Mouse (Mus musculus) liver, postnatal 0 days (tissue): ENCODE data around the gene Fggy. TPM values are rescaled to one million over a fixed set of nuclear protein-coding genes. Genes with fewer than 3 reads are reported as not detected.

ENCODE experiments used
- ATAC-seq: fragments of 200-750 bp; cut with Nextera tagmentation; 2 replicates; pipeline ENCODE4 v1.8.0; 2017; ENCODE audit warnings: mild to moderate bottlenecking, moderate library complexity
- DNase-seq: peaks from one replicate; pipeline ENCODE4 v3.0.0-alpha.2; 2016
- H3K27ac ChIP-seq: fragments of 300-500 bp; sonication (generic); 2 replicates; pipeline ENCODE4 v1.5.1; 2014; ENCODE audit warnings: antibody characterized with exemption, moderate library complexity, mild to moderate bottlenecking, low read depth
- H3K27me3 ChIP-seq: fragments of 300-500 bp; sonication (generic); 2 replicates; pipeline ENCODE4 v1.6.1; 2014; ENCODE audit warnings: low read length, control low read depth, mixed read lengths; ENCODE audit not compliant: insufficient read depth
- H3K36me3 ChIP-seq: fragments of 300-500 bp; sonication (generic); replicated peaks from 2 replicates; pipeline ENCODE4 v1.6.1; 2014; ENCODE audit warnings: mild to moderate bottlenecking, control low read depth, low read length, moderate library complexity, mixed read lengths; ENCODE audit not compliant: insufficient read depth
- H3K4me1 ChIP-seq: fragments of 300-500 bp; sonication (generic); 2 replicates; pipeline ENCODE4 v1.6.1; 2014; ENCODE audit warnings: antibody characterized with exemption, mild to moderate bottlenecking, control low read depth; ENCODE audit not compliant: insufficient read depth
- H3K4me2 ChIP-seq: fragments of 300-500 bp; sonication (generic); 2 replicates; pipeline ENCODE4 v1.6.1; 2014; ENCODE audit warnings: low read depth, mild to moderate bottlenecking, low read length, moderate library complexity, mixed read lengths
- H3K4me3 ChIP-seq: fragments of 300-500 bp; sonication (generic); 2 replicates; pipeline ENCODE4 v1.5.1; 2014; ENCODE audit warnings: low read depth, low read length
- H3K9ac ChIP-seq: fragments of 300-500 bp; sonication (generic); replicated peaks from 2 replicates; pipeline ENCODE4 v1.6.1; 2014; ENCODE audit warnings: mild to moderate bottlenecking, moderate library complexity
- H3K9me3 ChIP-seq: fragments of 300-500 bp; sonication (generic); 2 replicates; pipeline ENCODE4 v1.6.1; 2016; ENCODE audit warnings: mild to moderate bottlenecking, control low read depth, low read length, mixed read lengths
- CTCF ChIP-seq: sonication (generic); IDR thresholded peaks from 2 replicates; pipeline ENCODE4 v1.5.1; 2016; ENCODE audit warnings: antibody characterized with exemption, low read depth
- EP300 ChIP-seq: IDR thresholded peaks from 2 replicates; pipeline ENCODE4 v1.6.1; 2016; ENCODE audit warnings: antibody characterized with exemption, low read depth, mild to moderate bottlenecking
- WGBS: fragments of 180-500 bp; shearing (Covaris S2); extraction: QIAGEN DNeasy Blood & Tissue Kit; methylation state at CpG from one replicate; pipeline ENCODE4 v1.1.7; 2014; ENCODE audit not compliant: insufficient replicate concordance; 5-methylcytosine and 5-hydroxymethylcytosine counted together
- polyA plus RNA-seq: library from polyadenylated mRNA; unstranded; fragments of >200 nt; fragmentation: Nextera tagmentation; extraction: Ambion mirVana; gene quantifications from 2 replicates; pipeline ENCODE4 v1.2.1, GENCODE M21; 2015

Gene Fggy
- polyA plus RNA-seq, 1 experiment from 2014 or later = 45.4 TPM

GRCm38 (mm10) chr4:95610663-95611062 is 53.4 kb downstream of the Fggy start:
- no peak for ATAC-seq
- Histone ChIP-seq H3K4me2 (no peak overlapping the region), H3K27ac (no peak overlapping the region), H3K4me1 (no peaks in the 10 kb centered on the region), H3K9me3 (no peaks in the 10 kb centered on the region), H3K9ac (no peak overlapping the region), H3K4me3 (no peak overlapping the region), H3K27me3 (no peaks in the 10 kb centered on the region), H3K36me3 (peaks cover 5% of the 10 kb centered on the region; the same call in 1 of the 2 replicates)
- no peak for TF ChIP-seq CTCF
- TF ChIP-seq EP300 = no peak
- DNase-seq = no peak
- 87% methylated on average over 1 of the region's 1 CpGs for WGBS

- no peak overlapping the region for H3K9ac ChIP-seq
- H3K4me2 ChIP-seq = no peak overlapping the region
- no peak overlapping the region for H3K27ac ChIP-seq
- peaks cover 5% of the 10 kb centered on the region; the same call in 1 of the 2 replicates for H3K36me3 ChIP-seq
- no peak for TF ChIP-seq CTCF
- no peak for TF ChIP-seq EP300
- ATAC-seq (no peak), DNase-seq (no peak)
- no peak overlapping the region for H3K4me3 ChIP-seq
- H3K9me3 ChIP-seq = no peaks in the 10 kb centered on the region
- WGBS = 76% methylated on average over 6 of the region's 6 CpGs
- H3K4me1 ChIP-seq = no peaks in the 10 kb centered on the region
- no peaks in the 10 kb centered on the region for H3K27me3 ChIP-seq
Measured at GRCm38 (mm10) chr4:95611390-95611789, 54.1 kb downstream of the Fggy start.

- no peak overlapping the region for H3K9ac ChIP-seq
- no peaks in the 10 kb centered on the region for H3K4me1 ChIP-seq
- H3K27ac ChIP-seq = no peak overlapping the region
- WGBS = 82% methylated on average over 3 of the region's 3 CpGs
- ATAC-seq (no peak), DNase-seq (no peak)
- no peak overlapping the region for H3K4me2 ChIP-seq
- H3K36me3 ChIP-seq = 0 out of 2 replicates have a peak, but pooled peaks cover 2% of the 10 kb centered on the region
- no peaks in the 10 kb centered on the region for H3K27me3 ChIP-seq
- H3K9me3 ChIP-seq = no peaks in the 10 kb centered on the region
- H3K4me3 ChIP-seq = no peak overlapping the region
- TF ChIP-seq CTCF (no peak), EP300 (no peak)
Measured at GRCm38 (mm10) chr4:95621046-95621445, 63.7 kb downstream of the Fggy start.

DNA sequence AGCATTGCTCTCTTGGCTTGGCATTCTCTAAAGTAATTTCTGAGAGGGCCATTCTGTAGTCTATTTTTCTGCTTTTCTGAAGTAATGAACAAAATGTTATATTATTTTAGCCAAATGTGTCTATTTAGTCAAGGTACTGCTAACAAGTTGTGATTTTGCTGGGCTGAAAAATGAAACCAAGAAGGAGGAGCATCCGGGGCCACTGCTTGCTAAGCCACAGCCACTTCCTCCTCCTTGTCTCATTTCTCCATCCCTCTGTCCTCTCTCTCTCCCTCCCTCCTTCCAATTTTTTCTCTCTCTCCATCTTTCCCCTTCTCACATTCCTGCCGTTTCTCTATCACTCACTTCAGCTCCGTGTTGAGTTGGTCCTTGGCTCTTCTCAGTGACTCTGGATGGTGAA is 67.4 kb downstream of the Fggy start:
- H3K4me3 ChIP-seq = no peak overlapping the region
- WGBS = 64% methylated on average over 3 of the region's 3 CpGs
- no peak overlapping the region for H3K9ac ChIP-seq
- H3K27ac ChIP-seq = no peak overlapping the region
- ATAC-seq (no peak), DNase-seq (no peak)
- H3K4me2 ChIP-seq = no peak overlapping the region
- H3K4me1 ChIP-seq = no peaks in the 10 kb centered on the region
- 0 out of 2 replicates have a peak, but pooled peaks cover 2% of the 10 kb centered on the region for H3K36me3 ChIP-seq
- TF ChIP-seq EP300 = no peak
- no peak for TF ChIP-seq CTCF
- no peaks in the 10 kb centered on the region for H3K27me3 ChIP-seq
- no peaks in the 10 kb centered on the region for H3K9me3 ChIP-seq

GRCm38 (mm10) chr4:95625651-95626050 is 68.3 kb downstream of the Fggy start:
- Histone ChIP-seq H3K4me2 (no peak overlapping the region), H3K4me3 (no peak overlapping the region), H3K9me3 (no peaks in the 10 kb centered on the region), H3K27ac (no peak overlapping the region), H3K27me3 (no peaks in the 10 kb centered on the region), H3K4me1 (no peaks in the 10 kb centered on the region), H3K9ac (no peak overlapping the region), H3K36me3 (0 out of 2 replicates have a peak, but pooled peaks cover 6% of the 10 kb centered on the region)
- no peak for DNase-seq
- no peak for ATAC-seq
- TF ChIP-seq CTCF (no peak), EP300 (no peak)
- 68% methylated on average over 4 of the region's 4 CpGs for WGBS

- WGBS = 87% methylated on average over 3 of the region's 3 CpGs
- no peak overlapping the region for H3K9ac ChIP-seq
Measured at GRCm38 (mm10) chr4:95626186-95626585, 68.9 kb downstream of the Fggy start.

GRCm38 (mm10) chr4:95634903-95635302 is 77.6 kb downstream of the Fggy start:
- WGBS = 71% methylated on average over 3 of the region's 3 CpGs
- Histone ChIP-seq H3K4me1 (no peaks in the 10 kb centered on the region), H3K9ac (no peak overlapping the region), H3K27me3 (no peaks in the 10 kb centered on the region), H3K36me3 (0 out of 2 replicates have a peak, but pooled peaks cover 4% of the 10 kb centered on the region), H3K4me3 (no peak overlapping the region), H3K4me2 (no peak overlapping the region), H3K9me3 (no peaks in the 10 kb centered on the region), H3K27ac (no peak overlapping the region)
- TF ChIP-seq CTCF (no peak), EP300 (no peak)
- ATAC-seq (no peak), DNase-seq (no peak)

More at GRCm38 (mm10) chr4:95626186-95626585, 68.9 kb downstream of the Fggy start:
- no peaks in the 10 kb centered on the region for H3K9me3 ChIP-seq
- TF ChIP-seq EP300 (no peak), CTCF (no peak)
- H3K4me3 ChIP-seq = no peak overlapping the region
- no peak overlapping the region for H3K4me2 ChIP-seq
- no peak overlapping the region for H3K27ac ChIP-seq
- H3K36me3 ChIP-seq = 0 out of 2 replicates have a peak, but pooled peaks cover 6% of the 10 kb centered on the region
- no peak for ATAC-seq
- H3K27me3 ChIP-seq = no peaks in the 10 kb centered on the region
- no peaks in the 10 kb centered on the region for H3K4me1 ChIP-seq
- DNase-seq = no peak
